Mouse (Mus musculus) heart, embryonic 13.5 days (tissue): ENCODE measurements at regions not wholly inside any gene's neighbourhood (a gene's known extent, or its start where the extent isn't known, plus 50 kb on each side); places are given as distances from the start of the nearest gene placed in this dataset.

Experiments used
- ATAC-seq: fragments of 200-750 bp; cut with Nextera tagmentation; 2 replicates; pipeline ENCODE4 v1.8.0; 2017; ENCODE audit warnings: moderate TSS enrichment; ENCODE audit not compliant: insufficient number of reproducible peaks, low FRiP score, low TSS enrichment; ENCODE audit errors: extremely low read depth
- H3K27ac ChIP-seq: fragments of 300-500 bp; sonication (generic); replicated peaks from 2 replicates; pipeline ENCODE4 v1.5.1; 2015; ENCODE audit warnings: moderate library complexity, mild to moderate bottlenecking, inconsistent platforms
- H3K27me3 ChIP-seq: fragments of 300-500 bp; sonication (generic); replicated peaks from 2 replicates; pipeline ENCODE4 v1.6.1; 2015; ENCODE audit warnings: mild to moderate bottlenecking, inconsistent platforms
- H3K36me3 ChIP-seq: fragments of 300-500 bp; sonication (generic); 2 replicates; pipeline ENCODE4 v1.6.1; 2015; ENCODE audit warnings: mild to moderate bottlenecking, inconsistent platforms
- H3K4me1 ChIP-seq: fragments of 300-500 bp; sonication (generic); 2 replicates; pipeline ENCODE4 v1.6.1; 2015; ENCODE audit warnings: inconsistent platforms
- H3K4me2 ChIP-seq: fragments of 300-500 bp; sonication (generic); 2 replicates; pipeline ENCODE4 v1.6.1; 2015; ENCODE audit warnings: inconsistent platforms, mild to moderate bottlenecking, moderate library complexity
- H3K4me3 ChIP-seq: fragments of 300-500 bp; sonication (generic); 2 replicates; pipeline ENCODE4 v1.5.1; 2015; ENCODE audit warnings: moderate library complexity, mild to moderate bottlenecking, inconsistent platforms
- H3K9ac ChIP-seq: fragments of 300-500 bp; sonication (generic); 2 replicates; pipeline ENCODE4 v1.6.1; 2015; ENCODE audit warnings: inconsistent platforms, mild to moderate bottlenecking, moderate library complexity
- H3K9me3 ChIP-seq: fragments of 300-500 bp; sonication (generic); 2 replicates; pipeline ENCODE4 v1.6.1; 2016; ENCODE audit warnings: inconsistent platforms
- WGBS: fragments of 180-500 bp; shearing (Covaris S2); methylation state at CpG from one replicate; pipeline ENCODE4 v1.1.7; 2015; ENCODE audit warnings: mixed read lengths; 5-methylcytosine and 5-hydroxymethylcytosine counted together

GRCm38 (mm10) chr3:143155556-143155955 lies 273.8 kb upstream of the Pkn2 start:
- Histone ChIP-seq H3K27ac (no peak overlapping the region), H3K4me3 (no peak overlapping the region), H3K36me3 (no peaks in the 10 kb centered on the region), H3K9ac (no peak overlapping the region), H3K27me3 (no peaks in the 10 kb centered on the region), H3K4me2 (no peak overlapping the region), H3K9me3 (no peaks in the 10 kb centered on the region), H3K4me1 (no peaks in the 10 kb centered on the region)
- ATAC-seq, result no peak
- 79% methylated on average over 1 of the region's 1 CpGs for WGBS

GRCm38 (mm10) chr3:143147471-143147870 lies 265.7 kb upstream of the Pkn2 start:
- 56% methylated on average over 8 of the region's 8 CpGs for WGBS
- Histone ChIP-seq H3K36me3 (no peaks in the 10 kb centered on the region), H3K27me3 (no peaks in the 10 kb centered on the region), H3K9ac (no peak overlapping the region), H3K9me3 (no peaks in the 10 kb centered on the region), H3K27ac (no peak overlapping the region), H3K4me1 (no peaks in the 10 kb centered on the region), H3K4me2 (no peak overlapping the region), H3K4me3 (no peak overlapping the region)
- ATAC-seq, result no peak

GRCm38 (mm10) chr3:143138952-143139351 lies 257.1 kb upstream of the Pkn2 start:
- H3K36me3 ChIP-seq, result no peaks in the 10 kb centered on the region
- H3K4me3 ChIP-seq, result no peak overlapping the region
- peaks cover under 1% of the 10 kb centered on the region for H3K4me1 ChIP-seq
- no peak overlapping the region for H3K4me2 ChIP-seq
- H3K9me3 ChIP-seq, result no peaks in the 10 kb centered on the region
- H3K27me3 ChIP-seq, result no peaks in the 10 kb centered on the region
- H3K27ac ChIP-seq, result no peak overlapping the region
- no peak for ATAC-seq
- 74% methylated on average over 3 of the region's 3 CpGs for WGBS
- H3K9ac ChIP-seq, result no peak overlapping the region

GRCm38 (mm10) chr3:143134528-143134927 lies 252.7 kb upstream of the Pkn2 start:
- H3K4me2 ChIP-seq, result no peak overlapping the region
- H3K9me3 ChIP-seq, result no peaks in the 10 kb centered on the region
- ATAC-seq, result no peak
- 76% methylated on average over 2 of the region's 2 CpGs for WGBS
- no peaks in the 10 kb centered on the region for H3K36me3 ChIP-seq
- H3K27me3 ChIP-seq, result no peaks in the 10 kb centered on the region
- no peak overlapping the region for H3K4me3 ChIP-seq
- H3K27ac ChIP-seq, result no peak overlapping the region
- peaks cover 5% of the 10 kb centered on the region for H3K4me1 ChIP-seq
- H3K9ac ChIP-seq, result no peak overlapping the region

GRCm38 (mm10) chr3:143107733-143108291 lies 226.0 kb upstream of the Pkn2 start:
- Histone ChIP-seq H3K9me3 (no peaks in the 10 kb centered on the region), H3K4me1 (peaks cover 13% of the 10 kb centered on the region), H3K27ac (no peak overlapping the region), H3K36me3 (no peaks in the 10 kb centered on the region), H3K9ac (no peak overlapping the region), H3K4me2 (no peak overlapping the region), H3K4me3 (no peak overlapping the region), H3K27me3 (no peaks in the 10 kb centered on the region)
- no peak for ATAC-seq
- 69% methylated on average over 13 of the region's 13 CpGs for WGBS

- Histone ChIP-seq H3K9ac (no peak overlapping the region), H3K4me3 (no peak overlapping the region), H3K4me1 (peaks cover 23% of the 10 kb centered on the region), H3K4me2 (no peak overlapping the region), H3K27ac (no peak overlapping the region), H3K9me3 (no peaks in the 10 kb centered on the region), H3K27me3 (no peaks in the 10 kb centered on the region; the same call in 1 of the 2 replicates), H3K36me3 (no peaks in the 10 kb centered on the region)
- no peak for ATAC-seq
- WGBS, result 23% methylated on average over 2 of the region's 2 CpGs
Observed at GRCm38 (mm10) chr3:143104734-143105133, 222.9 kb upstream of the Pkn2 start.

GRCm38 (mm10) chr3:143103333-143103732 lies 221.5 kb upstream of the Pkn2 start:
- WGBS, result 27% methylated on average over 3 of the region's 3 CpGs
- no peak overlapping the region for H3K27ac ChIP-seq
- no peaks in the 10 kb centered on the region for H3K36me3 ChIP-seq
- H3K4me2 ChIP-seq, result no peak overlapping the region
- peaks cover 23% of the 10 kb centered on the region for H3K4me1 ChIP-seq
- no peaks in the 10 kb centered on the region; the same call in 1 of the 2 replicates for H3K27me3 ChIP-seq
- no peak overlapping the region for H3K4me3 ChIP-seq
- H3K9me3 ChIP-seq, result no peaks in the 10 kb centered on the region
- H3K9ac ChIP-seq, result no peak overlapping the region
- ATAC-seq, result no peak

GRCm38 (mm10) chr3:143100810-143101645 lies 219.2 kb upstream of the Pkn2 start:
- ATAC-seq, result no peak
- 5% methylated on average over 45 of the region's 59 CpGs for WGBS
- no peak overlapping the region for H3K27ac ChIP-seq
- H3K4me3 ChIP-seq, result peak overlapping the region; percentile 57
- H3K9me3 ChIP-seq, result no peaks in the 10 kb centered on the region
- peaks cover 23% of the 10 kb centered on the region for H3K4me1 ChIP-seq
- no peaks in the 10 kb centered on the region; the same call in 1 of the 2 replicates for H3K27me3 ChIP-seq
- no peaks in the 10 kb centered on the region for H3K36me3 ChIP-seq
- peak overlapping the region; percentile 88 for H3K9ac ChIP-seq
- H3K4me2 ChIP-seq, result peak overlapping the region; percentile 85

- no peak for ATAC-seq
- no peak overlapping the region for H3K27ac ChIP-seq
- peaks cover 23% of the 10 kb centered on the region for H3K4me1 ChIP-seq
- peak overlapping the region; percentile 85 for H3K4me2 ChIP-seq
- peak overlapping the region; percentile 88 for H3K9ac ChIP-seq
- no peaks in the 10 kb centered on the region for H3K36me3 ChIP-seq
- 75% methylated on average over 7 of the region's 7 CpGs for WGBS
- H3K9me3 ChIP-seq, result no peaks in the 10 kb centered on the region
- peak overlapping the region; percentile 57 for H3K4me3 ChIP-seq
- H3K27me3 ChIP-seq, result no peaks in the 10 kb centered on the region; the same call in 1 of the 2 replicates
Observed at GRCm38 (mm10) chr3:143100203-143100602, 218.4 kb upstream of the Pkn2 start.

GRCm38 (mm10) chr3:143092206-143092605 lies 210.4 kb upstream of the Pkn2 start:
- H3K4me1 ChIP-seq, result peaks cover 50% of the 10 kb centered on the region
- peak; percentile 64; the same call in 1 of the 2 replicates for ATAC-seq
- no peaks in the 10 kb centered on the region for H3K27me3 ChIP-seq
- no peak overlapping the region for H3K9ac ChIP-seq
- H3K36me3 ChIP-seq, result no peaks in the 10 kb centered on the region
- no peak overlapping the region for H3K4me3 ChIP-seq
- peak overlapping the region; percentile 90 for H3K27ac ChIP-seq
- H3K9me3 ChIP-seq, result no peaks in the 10 kb centered on the region
- H3K4me2 ChIP-seq, result peak overlapping the region; percentile 44
- WGBS, result 12% methylated on average over 4 of the region's 4 CpGs

- ATAC-seq, result 0 out of 2 replicates have a peak, but pooled peaks have one; percentile 40
- no peaks in the 10 kb centered on the region for H3K36me3 ChIP-seq
- H3K4me1 ChIP-seq, result peaks cover 50% of the 10 kb centered on the region
- 26% methylated on average over 9 of the region's 9 CpGs for WGBS
- H3K4me2 ChIP-seq, result peak overlapping the region; percentile 44
- H3K9ac ChIP-seq, result no peak overlapping the region
- H3K4me3 ChIP-seq, result no peak overlapping the region
- H3K27ac ChIP-seq, result peak overlapping the region; percentile 90
- H3K9me3 ChIP-seq, result no peaks in the 10 kb centered on the region
- H3K27me3 ChIP-seq, result no peaks in the 10 kb centered on the region
Observed at GRCm38 (mm10) chr3:143090886-143091285, 209.1 kb upstream of the Pkn2 start.
